Mouse (Mus musculus) limb, embryonic 12.5 days (tissue): ENCODE data around the gene Cfhr1. TPM values are rescaled to one million over a fixed set of nuclear protein-coding genes. Genes with fewer than 3 reads are reported as not detected.

ENCODE experiments used
- ATAC-seq: fragments of 200-750 bp; cut with Nextera tagmentation; 2 replicates; pipeline ENCODE4 v1.8.0; 2017; ENCODE audit warnings: low read depth, moderate TSS enrichment; ENCODE audit not compliant: insufficient number of reproducible peaks, insufficient read depth, low FRiP score, low TSS enrichment
- H3K27ac ChIP-seq: fragments of 300-500 bp; sonication (generic); 2 replicates; pipeline ENCODE4 v1.5.1; 2016; ENCODE audit warnings: mild to moderate bottlenecking, moderate library complexity
- H3K27me3 ChIP-seq: fragments of 300-500 bp; sonication (generic); 2 replicates; pipeline ENCODE4 v1.6.1; 2016; ENCODE audit warnings: mild to moderate bottlenecking, moderate library complexity
- H3K36me3 ChIP-seq: fragments of 300-500 bp; sonication (generic); 2 replicates; pipeline ENCODE4 v1.6.1; 2016; ENCODE audit warnings: mild to moderate bottlenecking, moderate library complexity
- H3K4me1 ChIP-seq: fragments of 300-500 bp; sonication (generic); replicated peaks from 2 replicates; pipeline ENCODE4 v1.6.1; 2016
- H3K4me2 ChIP-seq: fragments of 300-500 bp; sonication (generic); 2 replicates; pipeline ENCODE4 v1.6.1; 2016; ENCODE audit warnings: mild to moderate bottlenecking, moderate library complexity
- H3K4me3 ChIP-seq: fragments of 300-500 bp; sonication (generic); replicated peaks from 2 replicates; pipeline ENCODE4 v1.5.1; 2016; ENCODE audit warnings: mild to moderate bottlenecking
- H3K9ac ChIP-seq: fragments of 300-500 bp; sonication (generic); replicated peaks from 2 replicates; pipeline ENCODE4 v1.6.1; 2016; ENCODE audit warnings: mild to moderate bottlenecking, moderate library complexity
- H3K9me3 ChIP-seq: fragments of 300-500 bp; sonication (generic); 2 replicates; pipeline ENCODE4 v1.6.1; 2016; ENCODE audit warnings: mild to moderate bottlenecking, moderate library complexity
- WGBS: fragments of 180-500 bp; shearing (Covaris S2); methylation state at CpG from one replicate; pipeline ENCODE4 v1.1.7; 2016; 5-methylcytosine and 5-hydroxymethylcytosine counted together
- polyA plus RNA-seq: library from polyadenylated mRNA; unstranded; fragments of >200 nt; fragmentation: Nextera tagmentation; extraction: Ambion mirVana; gene quantifications from 2 replicates; pipeline ENCODE4 v1.2.1, GENCODE M21; 2016

Gene Cfhr1
- not detected in 2 replicates for polyA plus RNA-seq

DNA sequence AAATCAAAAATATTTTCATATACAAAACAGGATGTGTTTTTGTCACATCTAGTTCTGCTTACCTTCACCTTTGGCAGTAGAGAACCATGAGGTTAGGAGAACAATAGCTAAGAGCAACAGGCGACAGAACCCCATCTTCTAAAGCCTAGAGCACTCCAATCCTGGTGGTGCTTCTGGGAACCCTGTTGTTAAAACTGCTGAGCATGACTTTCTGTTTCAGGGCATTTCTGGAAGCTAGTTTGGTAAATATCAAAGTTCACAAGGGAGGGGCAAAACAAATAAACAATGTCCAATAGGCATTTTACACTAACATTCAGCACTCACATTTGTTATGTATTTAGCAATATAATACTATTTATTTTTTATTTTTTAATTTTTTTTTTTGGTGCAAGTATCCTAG lies at the start of gene Cfhr1:
TSS of gene Cfhr1 (minus strand) at position 249 of the 400 bp plus-strand sequence.
- no peaks in the 10 kb centered on the region for H3K36me3 ChIP-seq
- H3K27me3 ChIP-seq = no peaks in the 10 kb centered on the region
- no peak within 1 kb of the TSS for H3K4me2 ChIP-seq
- WGBS = 49% methylated on average over 1 of the region's 1 CpGs
- no peaks in the 10 kb centered on the region for H3K9me3 ChIP-seq
- no peak within 1 kb of the TSS for H3K9ac ChIP-seq
- no peak within 1 kb of the TSS for H3K27ac ChIP-seq
- ATAC-seq = no peak
- H3K4me3 ChIP-seq = no peak within 1 kb of the TSS
- H3K4me1 ChIP-seq = no peaks in the 10 kb centered on the region

DNA sequence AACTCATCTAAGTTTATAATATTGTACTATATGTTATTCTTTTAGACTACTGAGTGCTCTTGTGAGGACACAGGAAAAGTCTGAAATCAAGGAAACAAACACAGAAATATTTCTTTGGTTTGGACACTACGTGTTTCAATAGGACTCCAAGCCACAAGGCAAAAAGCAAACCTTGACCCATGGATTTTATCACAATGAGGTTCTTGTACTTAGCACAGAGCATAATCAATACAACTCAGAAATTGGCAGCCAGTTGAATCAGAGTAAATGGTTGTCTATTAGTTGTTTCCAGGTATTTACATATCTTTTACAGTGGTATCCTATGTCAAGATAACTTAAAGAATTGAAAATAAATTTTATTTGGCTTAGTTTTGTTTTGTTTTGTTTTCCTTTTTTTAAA lies 8.8 kb downstream of the Cfhr1 start:
- H3K4me3 ChIP-seq = no peak overlapping the region

DNA sequence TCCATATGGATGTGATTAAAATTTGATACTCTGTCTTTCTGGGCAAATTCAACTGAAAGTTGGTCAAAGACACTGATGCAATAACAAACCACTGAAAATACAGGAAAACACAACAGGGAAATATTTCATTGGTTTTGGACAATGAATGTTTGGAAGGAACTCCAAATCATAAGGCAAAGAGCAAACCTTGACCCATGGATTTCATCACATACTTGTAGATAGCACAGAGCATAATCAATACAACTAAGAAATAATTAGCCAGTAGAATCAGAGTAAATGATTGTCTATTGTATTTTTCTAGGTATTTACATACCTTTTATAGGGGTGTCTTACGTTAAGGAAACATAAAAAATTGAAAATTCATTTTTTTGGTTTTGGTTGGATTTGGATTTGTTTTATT lies 11.5 kb downstream of the Cfhr1 start:
- H3K27me3 ChIP-seq = no peaks in the 10 kb centered on the region
- H3K9me3 ChIP-seq = no peaks in the 10 kb centered on the region
- no peaks in the 10 kb centered on the region for H3K4me1 ChIP-seq
- H3K36me3 ChIP-seq = no peaks in the 10 kb centered on the region
- H3K4me3 ChIP-seq = no peak overlapping the region
- H3K27ac ChIP-seq = no peak overlapping the region
- ATAC-seq = no peak
- no peak overlapping the region for H3K9ac ChIP-seq
- no peak overlapping the region for H3K4me2 ChIP-seq
- WGBS = 84% methylated on average over 1 of the region's 1 CpGs

More for the DNA sequence above, 8.8 kb downstream of the Cfhr1 start:
- Histone ChIP-seq H3K9me3 (no peaks in the 10 kb centered on the region), H3K27me3 (no peaks in the 10 kb centered on the region), H3K36me3 (no peaks in the 10 kb centered on the region), H3K9ac (no peak overlapping the region), H3K4me2 (no peak overlapping the region), H3K27ac (no peak overlapping the region), H3K4me1 (no peaks in the 10 kb centered on the region)
- WGBS = 74% methylated on average over 1 of the region's 1 CpGs
- no peak for ATAC-seq

DNA sequence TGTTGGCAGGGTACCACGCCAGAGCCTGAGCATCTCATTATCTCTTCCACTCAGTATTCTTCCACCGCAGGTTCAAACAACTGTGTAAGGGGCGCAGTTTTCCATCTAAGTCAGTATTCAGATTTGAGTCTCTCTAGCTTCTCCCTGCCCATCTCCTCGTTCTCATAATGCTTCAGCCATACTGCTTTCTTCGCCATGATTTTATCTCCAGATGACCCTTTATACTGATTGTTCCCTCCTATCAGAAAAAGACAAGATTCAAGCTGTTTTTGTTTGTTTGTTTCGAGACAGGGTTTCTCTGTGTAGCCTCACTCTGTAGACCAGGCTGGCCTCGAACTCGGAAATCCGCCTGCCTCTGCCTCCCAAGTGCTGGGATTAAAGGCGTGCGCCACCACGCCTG lies 45.5 kb downstream of the Cfhr1 start:
- 91% methylated on average over 12 of the region's 12 CpGs for WGBS
- ATAC-seq = no peak
- Histone ChIP-seq H3K4me2 (no peak overlapping the region), H3K9me3 (no peaks in the 10 kb centered on the region), H3K27me3 (no peaks in the 10 kb centered on the region), H3K4me1 (no peaks in the 10 kb centered on the region), H3K9ac (no peak overlapping the region), H3K36me3 (no peaks in the 10 kb centered on the region), H3K4me3 (no peak overlapping the region), H3K27ac (no peak overlapping the region)

DNA sequence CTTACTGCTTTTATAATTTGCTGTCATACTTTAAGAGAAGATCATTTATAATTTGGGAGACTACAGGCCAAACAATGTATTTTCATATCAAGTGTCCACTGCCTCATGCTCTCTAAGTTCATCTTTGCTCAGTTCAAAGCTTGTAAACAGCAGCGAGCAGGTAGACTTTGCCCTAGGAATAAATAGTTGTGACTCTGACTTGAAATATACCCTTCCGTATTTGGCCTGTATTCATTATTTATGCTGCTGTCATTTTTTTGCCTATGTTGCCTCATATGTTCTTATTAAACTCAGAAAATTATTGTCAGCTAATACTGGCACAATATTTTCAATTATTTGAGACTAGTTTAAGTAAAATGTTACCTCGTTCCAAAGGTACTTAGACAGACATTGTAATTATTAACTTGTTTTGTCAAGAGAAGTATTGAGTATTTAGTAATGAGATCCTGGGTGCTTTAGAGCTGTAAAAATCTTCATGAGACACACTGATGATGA lies 58.8 kb downstream of the Cfhr1 start, which contains the start of gene F13b:
TSS of gene F13b (plus strand) at position 445 of the 495 bp plus-strand sequence.
- H3K27ac ChIP-seq = no peak within 1 kb of the TSS
- no peaks in the 10 kb centered on the region for H3K9me3 ChIP-seq
- 85% methylated on average over 3 of the region's 3 CpGs for WGBS
- H3K36me3 ChIP-seq = no peaks in the 10 kb centered on the region
- H3K9ac ChIP-seq = no peak within 1 kb of the TSS
- H3K27me3 ChIP-seq = no peaks in the 10 kb centered on the region
- H3K4me2 ChIP-seq = no peak within 1 kb of the TSS
- ATAC-seq = no peak
- no peaks in the 10 kb centered on the region for H3K4me1 ChIP-seq
- H3K4me3 ChIP-seq = no peak within 1 kb of the TSS

DNA sequence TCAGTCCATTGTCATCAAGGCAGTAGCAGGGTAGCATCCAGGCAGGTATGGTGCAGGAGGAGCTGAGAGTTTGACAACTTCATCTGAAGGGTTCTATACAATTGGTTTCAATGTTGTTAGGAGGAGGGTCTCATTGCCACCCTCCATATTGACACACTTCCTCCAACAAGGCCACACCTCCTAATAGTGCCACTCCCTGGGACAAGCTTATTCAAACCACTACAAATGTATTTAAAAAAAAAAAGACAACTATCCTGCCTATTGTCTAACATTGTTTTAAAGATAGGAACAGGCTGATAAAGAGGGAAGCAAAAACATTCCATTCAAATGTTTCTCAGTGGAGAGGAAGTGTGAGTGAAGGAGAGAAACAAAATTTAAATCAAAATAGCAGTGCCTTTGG lies 60.3 kb downstream of the Cfhr1 start:
- Histone ChIP-seq H3K4me1 (no peaks in the 10 kb centered on the region), H3K9ac (no peak overlapping the region), H3K36me3 (peaks cover 8% of the 10 kb centered on the region), H3K4me2 (no peak overlapping the region), H3K4me3 (no peak overlapping the region), H3K9me3 (no peaks in the 10 kb centered on the region), H3K27me3 (no peaks in the 10 kb centered on the region), H3K27ac (no peak overlapping the region)
- no peak for ATAC-seq

Other genes with a start within 250 kb of the Cfhr1 start
- 0.05 and 0.39 TPM in 2 replicates for gene Crb1, start 183.2 kb downstream of the Cfhr1 start, polyA plus RNA-seq
- gene Zbtb41, start 138.0 kb downstream of the Cfhr1 start, polyA plus RNA-seq = 13.2 and 13.3 TPM in 2 replicates
- gene Aspm, start 105.5 kb downstream of the Cfhr1 start, polyA plus RNA-seq = 25.1 and 25.9 TPM in 2 replicates
- gene F13b, start 58.6 kb downstream of the Cfhr1 start, polyA plus RNA-seq = not detected in 2 replicates
- not detected in 2 replicates for gene Gm4788, start 221.0 kb upstream of the Cfhr1 start, polyA plus RNA-seq